Mouse (Mus musculus) cerebellum, adult 2 months (tissue): ENCODE measurements around the gene Chst8.

Experiments
- CTCF ChIP-seq: fragments of 200-500 bp; IDR thresholded peaks from 2 replicates; pipeline ENCODE4 v1.5.1; 2011; ENCODE audit warnings: low read depth, mild to moderate bottlenecking, control low read depth, low read length, moderate library complexity, borderline replicate concordance; ENCODE audit not compliant: insufficient read depth
- POLR2A ChIP-seq: fragments of 200-500 bp; IDR thresholded peaks from 2 replicates; pipeline ENCODE4 v1.6.1; 2011; ENCODE audit warnings: low read length, control low read depth, borderline replicate concordance; ENCODE audit not compliant: insufficient read depth

GRCm38 (mm10) chr7:34641968-34642367 is 170.5 kb downstream of the Chst8 start:
- TF ChIP-seq CTCF (no peak), POLR2A (no peak)
